Mouse (Mus musculus) intestine, postnatal 0 days (tissue): ENCODE measurements at regions not wholly inside any gene's neighbourhood (a gene's known extent, or its start where the extent isn't known, plus 50 kb on each side); places are given as distances from the start of the nearest gene placed in this dataset.

ENCODE experiments used
- ATAC-seq: fragments of 200-750 bp; cut with Nextera tagmentation; 2 replicates; pipeline ENCODE4 v1.8.0; 2017; ENCODE audit warnings: mild to moderate bottlenecking, moderate TSS enrichment, moderate library complexity
- H3K27ac ChIP-seq: fragments of 300-500 bp; sonication (generic); 2 replicates; pipeline ENCODE4 v1.5.1; 2014; ENCODE audit warnings: mild to moderate bottlenecking, low read depth, low read length, moderate library complexity
- H3K27me3 ChIP-seq: fragments of 300-500 bp; sonication (generic); replicated peaks from 2 replicates; pipeline ENCODE4 v1.6.1; 2014; ENCODE audit warnings: low read length, mixed read lengths; ENCODE audit not compliant: control insufficient read depth, insufficient read depth
- H3K36me3 ChIP-seq: fragments of 300-500 bp; sonication (generic); 2 replicates; pipeline ENCODE4 v1.6.1; 2014; ENCODE audit warnings: mild to moderate bottlenecking, moderate library complexity; ENCODE audit not compliant: control insufficient read depth, insufficient read depth
- H3K4me1 ChIP-seq: fragments of 300-500 bp; sonication (generic); replicated peaks from 2 replicates; pipeline ENCODE4 v1.6.1; 2014; ENCODE audit warnings: antibody characterized with exemption, low read length, mixed read lengths; ENCODE audit not compliant: control insufficient read depth, insufficient read depth
- H3K4me2 ChIP-seq: fragments of 300-500 bp; sonication (generic); replicated peaks from 2 replicates; pipeline ENCODE4 v1.6.1; 2014; ENCODE audit warnings: low read depth, mild to moderate bottlenecking, moderate library complexity
- H3K4me3 ChIP-seq: fragments of 300-500 bp; sonication (generic); 2 replicates; pipeline ENCODE4 v1.5.1; 2014; ENCODE audit warnings: low read depth, low read length
- H3K9ac ChIP-seq: fragments of 300-500 bp; sonication (generic); 2 replicates; pipeline ENCODE4 v1.6.1; 2014; ENCODE audit warnings: mild to moderate bottlenecking, low read depth, low read length
- H3K9me3 ChIP-seq: fragments of 300-500 bp; sonication (generic); 2 replicates; pipeline ENCODE4 v1.6.1; 2016; ENCODE audit warnings: mixed run types; ENCODE audit not compliant: control insufficient read depth
- CTCF ChIP-seq: sonication (generic); IDR thresholded peaks from 2 replicates; pipeline ENCODE4 v1.5.1; 2016; ENCODE audit warnings: low read depth, mild to moderate bottlenecking, control low read depth, antibody characterized with exemption, moderate library complexity
- WGBS: fragments of 180-500 bp; shearing (Covaris S2); extraction: QIAGEN DNeasy Blood & Tissue Kit; methylation state at CpG from one replicate; pipeline ENCODE4 v1.1.7; 2014; 5-methylcytosine and 5-hydroxymethylcytosine counted together

DNA sequence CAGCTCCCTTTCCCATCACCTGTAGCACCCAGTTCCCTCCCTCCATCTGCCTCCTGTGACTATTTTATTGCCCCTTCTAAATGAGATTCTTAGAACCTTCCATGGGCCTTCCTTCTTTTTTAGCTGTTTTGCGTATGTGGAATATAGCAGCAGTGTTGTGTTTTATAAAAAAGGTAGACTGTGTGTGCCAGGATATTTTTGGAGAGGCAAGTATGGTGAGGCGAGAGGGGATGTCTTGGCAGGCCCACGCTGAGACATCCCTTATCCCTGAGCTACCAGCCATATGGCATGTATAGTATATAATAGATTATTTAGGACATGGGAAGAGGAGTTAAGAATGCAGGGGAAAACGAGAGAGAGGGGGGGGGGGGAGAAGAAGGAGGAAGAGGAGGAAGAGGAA, 488.4 kb downstream of the Btbd3 start:
- TF ChIP-seq CTCF: no peak
- no peaks in the 10 kb centered on the region for H3K9me3 ChIP-seq
- H3K4me3 ChIP-seq: no peak overlapping the region
- H3K4me1 ChIP-seq: no peaks in the 10 kb centered on the region
- no peak overlapping the region for H3K9ac ChIP-seq
- no peaks in the 10 kb centered on the region for H3K27me3 ChIP-seq
- H3K4me2 ChIP-seq: no peak overlapping the region
- no peak for ATAC-seq
- H3K36me3 ChIP-seq: no peaks in the 10 kb centered on the region
- WGBS: 75% methylated on average over 4 of the region's 4 CpGs
- no peak overlapping the region for H3K27ac ChIP-seq

DNA sequence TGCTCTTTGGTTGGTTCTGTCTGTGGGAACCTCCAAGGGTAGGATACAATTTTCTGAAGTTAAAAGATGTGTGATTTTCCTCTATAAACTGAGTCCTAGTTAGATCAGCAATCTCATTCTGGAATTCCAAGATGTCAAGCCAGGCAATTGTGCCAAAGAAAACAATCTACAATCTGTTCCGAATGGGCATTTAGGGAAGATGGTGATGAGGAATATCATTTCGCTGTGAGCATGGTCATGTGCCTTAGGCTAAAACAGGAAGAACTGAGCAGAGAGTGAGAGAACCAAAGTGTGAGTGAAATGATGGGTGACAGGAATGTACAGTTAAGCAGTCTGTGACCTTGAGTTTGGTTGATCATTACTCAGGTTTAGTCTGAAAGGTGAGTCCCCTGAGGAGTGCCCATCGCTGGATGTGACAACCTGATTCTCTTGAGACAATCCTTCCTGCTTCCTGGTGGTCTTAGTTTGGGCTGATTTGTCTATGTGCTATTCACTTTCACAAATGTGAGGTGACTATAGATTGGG, 504.1 kb downstream of the Btbd3 start:
- H3K4me1 ChIP-seq: no peaks in the 10 kb centered on the region
- no peak overlapping the region for H3K4me3 ChIP-seq
- no peak for ATAC-seq
- TF ChIP-seq CTCF: no peak
- 72% methylated on average over 3 of the region's 3 CpGs for WGBS
- no peaks in the 10 kb centered on the region for H3K9me3 ChIP-seq
- H3K4me2 ChIP-seq: no peak overlapping the region
- H3K27ac ChIP-seq: no peak overlapping the region
- H3K9ac ChIP-seq: no peak overlapping the region
- H3K36me3 ChIP-seq: no peaks in the 10 kb centered on the region
- H3K27me3 ChIP-seq: no peaks in the 10 kb centered on the region

DNA sequence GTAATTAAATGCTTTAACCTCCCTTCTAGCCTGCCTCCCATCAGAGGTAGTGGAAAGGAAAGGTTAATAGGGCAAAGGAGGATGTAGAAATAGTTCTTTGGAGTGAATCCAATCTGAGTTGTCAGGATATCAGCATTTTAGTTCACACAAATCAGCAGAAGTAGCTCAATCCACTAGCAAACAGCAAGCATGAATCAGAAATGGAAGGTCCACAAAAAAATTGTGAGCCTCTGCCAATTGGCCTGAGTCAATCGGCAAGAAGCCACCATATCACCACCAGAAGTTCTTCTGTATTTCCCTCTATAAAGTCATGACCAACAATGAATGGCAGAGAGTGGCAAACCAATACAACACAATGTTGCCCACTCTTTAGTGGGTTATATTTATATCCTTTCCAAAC, 505.0 kb downstream of the Btbd3 start:
- no peak for ATAC-seq
- Histone ChIP-seq H3K36me3 (no peaks in the 10 kb centered on the region), H3K9ac (no peak overlapping the region), H3K4me2 (no peak overlapping the region), H3K9me3 (no peaks in the 10 kb centered on the region), H3K27ac (no peak overlapping the region), H3K4me3 (no peak overlapping the region), H3K27me3 (no peaks in the 10 kb centered on the region), H3K4me1 (no peaks in the 10 kb centered on the region)
- WGBS: 88% methylated on average over 1 of the region's 1 CpGs
- TF ChIP-seq CTCF: no peak

GRCm38 (mm10) chr2:138766275-138766842, 510.0 kb downstream of the Btbd3 start:
- no peak for TF ChIP-seq CTCF
- H3K4me1 ChIP-seq: no peaks in the 10 kb centered on the region
- no peak overlapping the region for H3K4me3 ChIP-seq
- H3K9ac ChIP-seq: no peak overlapping the region
- no peaks in the 10 kb centered on the region for H3K36me3 ChIP-seq
- H3K27me3 ChIP-seq: no peaks in the 10 kb centered on the region
- WGBS: 71% methylated on average over 9 of the region's 9 CpGs
- no peak overlapping the region for H3K27ac ChIP-seq
- H3K9me3 ChIP-seq: no peaks in the 10 kb centered on the region
- no peak for ATAC-seq
- H3K4me2 ChIP-seq: no peak overlapping the region

DNA sequence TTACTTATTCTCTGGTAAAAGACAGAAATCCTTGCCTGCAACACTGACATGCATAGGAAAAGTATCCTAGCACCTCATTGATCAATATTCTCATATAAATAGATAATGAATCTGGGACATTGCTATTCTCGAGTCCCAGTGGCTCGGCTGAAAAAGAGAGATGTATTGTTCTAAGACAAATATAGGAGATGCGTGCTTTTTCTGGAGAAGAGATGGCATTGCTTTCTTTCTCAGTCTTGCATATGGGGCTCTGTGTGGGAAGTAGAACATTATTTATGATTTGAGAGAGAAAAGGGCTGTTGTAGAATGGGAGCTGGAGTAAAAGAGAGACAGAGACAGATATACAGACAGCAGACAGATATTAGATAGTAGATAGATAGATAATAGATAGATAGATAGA, 527.4 kb downstream of the Btbd3 start:
- no peaks in the 10 kb centered on the region for H3K36me3 ChIP-seq
- H3K27ac ChIP-seq: no peak overlapping the region
- no peak overlapping the region for H3K9ac ChIP-seq
- H3K4me3 ChIP-seq: no peak overlapping the region
- 75% methylated on average over 3 of the region's 3 CpGs for WGBS
- ATAC-seq: no peak
- no peak for TF ChIP-seq CTCF
- H3K9me3 ChIP-seq: no peaks in the 10 kb centered on the region
- no peaks in the 10 kb centered on the region for H3K4me1 ChIP-seq
- no peaks in the 10 kb centered on the region for H3K27me3 ChIP-seq
- H3K4me2 ChIP-seq: no peak overlapping the region

GRCm38 (mm10) chr2:138792711-138793450, 536.5 kb downstream of the Btbd3 start:
- Histone ChIP-seq H3K36me3 (no peaks in the 10 kb centered on the region), H3K4me3 (no peak overlapping the region), H3K4me1 (no peaks in the 10 kb centered on the region), H3K27ac (no peak overlapping the region), H3K9me3 (no peaks in the 10 kb centered on the region), H3K4me2 (no peak overlapping the region), H3K9ac (no peak overlapping the region), H3K27me3 (no peaks in the 10 kb centered on the region)
- ATAC-seq: no peak
- WGBS: 73% methylated on average over 6 of the region's 6 CpGs
- no peak for TF ChIP-seq CTCF
